Mouse (Mus musculus): Measurements from ENCODE around the gene Noxred1. TPM values are rescaled to one million over a fixed set of nuclear protein-coding genes. Genes with fewer than 3 reads are reported as not detected.

The Noxred1 gene
- total RNA-seq, 2 experiments from 2014 or later: 1.1 to 1.5 TPM

Small RNAs within 50 kb of the gene (microRNA-seq; reads per million reads assigned to microRNA genes)
- 0 reads per million in 2 experiments for gene Gm47293

Other genes with a start within 250 kb of the Noxred1 start
- gene Zdhhc22, start 248.3 kb downstream of the Noxred1 start, total RNA-seq (2021): 10 to 100 TPM; 14.0 to 16.8 TPM
- 10 to 100 TPM; 28.4 to 28.8 TPM for gene Tmem63c, start 217.4 kb downstream of the Noxred1 start, total RNA-seq (2021)
- 1 to 10 TPM; 2.9 to 3.7 TPM for gene Ngb, start 136.2 kb downstream of the Noxred1 start, total RNA-seq (2021)
- gene Gstz1, start 91.6 kb downstream of the Noxred1 start, total RNA-seq (2021): 10 to 100 TPM; 53.2 to 54.2 TPM
- gene Pomt2, start 90.8 kb downstream of the Noxred1 start, total RNA-seq (2021): 10 to 100 TPM; 20.1 to 20.3 TPM
- 1 to 10 TPM; 2.3 to 3.1 TPM for gene Samd15, start 39.0 kb downstream of the Noxred1 start, total RNA-seq (2021)
- gene Tmed8, start 38.3 kb downstream of the Noxred1 start, total RNA-seq (2021): 10 to 100 TPM; 26.8 to 27.5 TPM
- gene Vipas39, start 27.5 kb upstream of the Noxred1 start, total RNA-seq (2021): 10 to 100 TPM; 54.9 to 61.5 TPM
- 100 to 1,000 TPM; 151 to 153 TPM for gene Ahsa1, start 27.7 kb upstream of the Noxred1 start, total RNA-seq (2021)
- gene Ism2, start 61.0 kb upstream of the Noxred1 start, total RNA-seq (2021): under 1 TPM; 0.55 to 0.62 TPM
- 10 to 100 TPM; 66.3 to 67.3 TPM for gene Sptlc2, start 149.6 kb upstream of the Noxred1 start, total RNA-seq (2021)
- gene Slirp, start 205.2 kb upstream of the Noxred1 start, total RNA-seq (2021): 10 to 100 TPM; 64.2 to 90.1 TPM
- gene Alkbh1, start 205.3 kb upstream of the Noxred1 start, total RNA-seq (2021): 10 to 100 TPM; 18.8 to 20.5 TPM
- gene Snw1, start 233.5 kb upstream of the Noxred1 start, total RNA-seq (2021): 10 to 100 TPM; 50.9 to 51.2 TPM